Mouse (Mus musculus) embryo, embryonic 9.5 days (tissue): Measurements from ENCODE around the gene Arhgap23.

Experiments
- DNase-seq: peaks from one replicate; pipeline ENCODE4 v3.0.0-alpha.2; 2017; ENCODE audit errors: extremely low spot score

Arhgap23 gene

GRCm38 (mm10) chr11:97532950-97533582 is 117.7 kb downstream of the Arhgap23 start:
- DNase-seq: no peak

DNA sequence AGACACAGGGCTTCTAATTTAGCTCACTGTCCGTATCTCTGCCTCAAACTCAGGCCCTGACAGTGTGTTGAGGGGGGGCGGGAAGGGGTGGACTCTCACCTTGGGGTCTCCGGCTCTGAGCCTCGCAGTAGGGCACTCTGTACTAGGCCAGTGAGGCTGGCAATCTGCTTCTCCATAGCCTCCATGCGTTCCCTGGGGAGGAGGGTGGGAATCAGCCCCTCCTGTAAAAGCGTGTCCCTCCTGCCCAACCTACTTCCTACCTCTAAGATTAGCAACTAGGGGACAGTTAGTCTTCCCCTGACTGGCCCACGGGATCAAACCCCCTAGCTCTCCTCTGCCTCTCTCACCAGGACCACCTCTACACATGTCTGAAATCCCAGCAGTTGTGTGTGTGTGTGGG is 118.3 kb downstream of the Arhgap23 start:
- no peak for DNase-seq

DNA sequence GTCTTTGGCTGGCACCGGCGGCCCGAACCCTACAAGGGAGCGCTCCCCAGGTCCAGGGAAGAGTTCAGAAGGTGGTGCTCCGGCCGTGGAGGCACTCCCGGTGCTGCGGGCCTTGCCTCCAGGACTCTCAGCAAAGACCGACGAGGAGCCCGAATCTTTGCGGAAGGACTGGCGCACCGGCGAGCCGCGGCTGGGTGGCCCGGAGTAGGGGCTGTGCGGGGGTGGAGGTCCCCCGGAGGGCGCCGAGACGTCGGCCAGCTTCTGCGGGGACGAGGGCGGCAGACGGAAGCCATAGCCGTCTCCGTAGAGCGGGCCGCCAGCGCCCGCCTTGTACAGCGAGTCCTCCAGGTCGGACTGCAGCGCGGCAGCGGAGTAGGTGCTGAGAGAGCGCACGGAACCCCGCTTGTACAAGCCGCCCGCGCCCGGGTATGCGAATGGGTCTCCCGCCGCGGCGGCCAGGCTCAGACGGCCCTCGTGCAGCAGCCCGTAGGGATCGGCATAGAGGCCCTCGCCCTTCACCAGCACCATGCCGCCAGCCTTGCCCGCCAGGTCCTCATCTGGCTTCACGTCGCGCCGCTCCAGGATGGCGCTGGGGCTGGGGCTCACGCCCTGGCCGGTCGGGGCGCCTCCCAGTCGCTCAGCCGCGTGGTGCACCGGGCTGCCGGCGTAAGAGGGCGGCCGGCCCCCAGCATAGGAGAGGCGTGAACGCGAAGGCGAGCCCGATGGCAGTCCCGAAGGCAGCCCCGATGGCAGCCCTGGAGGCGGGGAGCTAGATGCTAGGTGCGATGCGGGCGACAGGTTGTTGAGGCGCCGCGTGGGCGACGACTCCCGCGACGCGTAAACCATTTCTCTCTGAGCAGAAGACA is 119.3 kb downstream of the Arhgap23 start:
- no peak for DNase-seq

DNA sequence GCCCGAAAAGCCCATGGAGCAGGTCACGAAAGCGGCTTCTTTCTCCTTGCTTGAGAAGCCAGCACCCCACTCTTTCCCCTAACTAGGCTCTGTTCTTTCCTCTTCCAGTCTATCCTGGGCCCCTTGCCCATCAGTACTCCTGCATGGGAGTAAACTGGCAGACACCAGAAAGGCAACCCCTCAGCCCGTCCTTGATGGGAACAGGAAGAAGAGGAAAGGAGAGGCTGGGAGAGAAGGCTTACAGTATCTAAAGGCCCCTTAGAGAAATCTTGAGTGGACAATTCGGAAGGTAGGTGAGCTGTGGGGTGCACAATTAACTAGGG is 119.9 kb downstream of the Arhgap23 start:
- no peak for DNase-seq

GRCm38 (mm10) chr11:97535660-97536059 is 120.3 kb downstream of the Arhgap23 start:
- no peak for DNase-seq

- no peak for DNase-seq
These were observed 120.9 kb downstream of the Arhgap23 start for GRCm38 (mm10) chr11:97536083-97536747.

DNA sequence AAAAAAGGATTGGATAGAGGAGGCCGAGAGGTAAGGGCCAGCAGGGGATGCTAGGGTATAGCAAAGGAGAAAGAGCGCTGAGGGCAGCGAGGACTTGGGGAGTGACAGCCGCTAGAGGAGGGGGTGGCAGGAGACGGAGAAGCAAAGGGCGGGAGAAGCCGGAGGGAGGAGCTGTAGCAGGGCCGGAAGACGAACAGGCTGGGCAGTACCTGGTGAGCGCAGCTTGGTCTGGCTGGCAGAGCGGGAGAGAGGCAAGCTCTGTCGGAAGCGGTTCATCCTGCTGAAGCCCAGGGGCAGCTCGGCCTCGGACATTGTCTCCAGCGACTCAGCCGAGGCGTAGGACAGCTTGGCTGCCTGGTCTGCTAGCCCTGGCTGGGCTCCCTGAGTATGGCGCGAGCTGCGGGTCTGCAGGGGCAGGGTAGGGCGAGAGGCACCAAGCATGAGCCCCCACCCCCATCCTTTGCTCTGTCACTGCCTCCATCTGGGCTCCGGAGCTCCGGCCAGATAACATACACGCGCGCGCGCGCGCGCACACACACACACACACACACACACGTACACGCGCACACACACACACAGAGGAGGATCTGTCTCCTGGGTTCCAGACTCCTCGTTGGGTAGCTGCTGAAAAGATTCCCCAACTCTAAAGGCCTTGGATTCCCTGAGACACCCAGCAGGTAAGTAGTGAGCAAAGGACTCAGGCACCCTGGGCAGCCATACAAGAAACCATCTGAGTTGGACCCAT is 121.7 kb downstream of the Arhgap23 start:
- peak; percentile 72 for DNase-seq

DNA sequence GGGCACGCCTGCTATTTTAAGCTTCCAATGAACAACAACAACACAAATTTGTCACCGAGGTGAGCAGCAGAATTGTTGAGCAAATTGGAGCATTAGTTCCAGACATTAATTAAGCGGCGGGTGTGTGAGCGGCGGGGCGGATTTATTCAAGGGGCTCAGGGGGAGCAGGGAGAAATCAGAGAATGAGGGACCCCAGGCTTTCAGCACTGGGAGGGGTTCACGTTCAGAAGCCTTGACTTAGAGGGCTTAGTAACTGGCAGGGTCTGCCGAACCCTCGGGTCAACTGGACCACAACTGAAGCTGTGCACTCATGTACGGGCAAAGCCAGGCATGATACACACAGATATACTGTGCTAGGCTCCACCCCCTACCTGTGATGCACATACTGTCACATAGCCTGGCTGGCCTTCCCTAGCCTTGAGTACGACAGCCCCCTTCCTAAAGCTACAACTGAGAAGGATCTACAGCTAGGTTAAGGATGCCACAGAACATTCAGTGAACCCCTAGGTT is 122.3 kb downstream of the Arhgap23 start:
- DNase-seq: no peak

- no peak for DNase-seq
These were observed 124.3 kb downstream of the Arhgap23 start for GRCm38 (mm10) chr11:97539622-97540021.

GRCm38 (mm10) chr11:97540136-97540535 is 124.8 kb downstream of the Arhgap23 start:
- no peak for DNase-seq

- DNase-seq: no peak
These were observed 125.3 kb downstream of the Arhgap23 start for GRCm38 (mm10) chr11:97540604-97541003.

- no peak for DNase-seq
These were observed 127.1 kb downstream of the Arhgap23 start for GRCm38 (mm10) chr11:97542171-97543150.

DNA sequence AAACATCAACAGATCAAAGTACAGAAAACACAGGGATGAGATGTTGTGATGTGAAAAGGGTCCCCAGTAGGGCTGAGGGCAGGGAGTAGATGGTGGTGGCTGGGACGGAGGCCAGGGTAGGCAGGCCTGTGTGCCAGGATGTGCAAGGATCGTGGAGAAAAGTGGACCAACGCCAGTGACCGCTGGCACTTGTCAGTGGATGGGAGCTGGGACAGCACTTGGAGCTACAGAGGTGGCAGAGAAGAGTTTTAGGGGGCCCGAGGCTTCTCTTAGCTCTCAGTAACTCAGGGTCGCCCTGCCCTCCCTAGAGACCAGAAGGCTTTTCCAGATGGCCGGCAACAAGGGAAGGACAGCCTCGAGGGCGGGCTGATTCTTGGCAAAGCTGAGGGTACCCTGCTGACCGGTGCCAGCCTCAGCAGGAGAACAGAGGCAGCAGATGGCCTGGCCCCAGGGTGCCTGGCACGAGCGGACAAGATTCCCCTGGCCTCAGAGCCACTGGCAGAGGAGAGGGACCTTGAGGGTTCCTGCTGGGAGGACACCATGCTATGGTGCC is 127.9 kb downstream of the Arhgap23 start:
- no peak for DNase-seq

DNA sequence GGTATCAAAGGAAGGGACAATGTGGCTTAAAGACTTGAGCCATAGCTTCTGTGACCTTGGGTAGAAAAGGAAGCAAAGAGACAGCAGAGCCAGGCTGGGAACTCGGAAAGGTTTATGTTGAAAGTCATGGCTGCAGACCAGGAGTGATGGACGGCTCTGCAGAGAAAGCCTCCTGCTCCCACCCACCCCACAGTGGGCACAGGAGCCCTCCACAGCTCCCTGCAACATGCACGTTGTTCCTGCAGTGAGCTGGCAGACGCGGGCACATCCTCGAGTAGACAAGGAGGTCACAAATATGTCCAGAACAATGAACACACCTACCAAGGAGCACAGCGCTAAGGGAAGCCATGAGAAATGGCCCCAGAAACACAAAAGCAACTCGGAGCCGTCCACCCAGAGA is 128.6 kb downstream of the Arhgap23 start:
- no peak for DNase-seq

GRCm38 (mm10) chr11:97545808-97546560 is 130.7 kb downstream of the Arhgap23 start:
- no peak for DNase-seq

DNA sequence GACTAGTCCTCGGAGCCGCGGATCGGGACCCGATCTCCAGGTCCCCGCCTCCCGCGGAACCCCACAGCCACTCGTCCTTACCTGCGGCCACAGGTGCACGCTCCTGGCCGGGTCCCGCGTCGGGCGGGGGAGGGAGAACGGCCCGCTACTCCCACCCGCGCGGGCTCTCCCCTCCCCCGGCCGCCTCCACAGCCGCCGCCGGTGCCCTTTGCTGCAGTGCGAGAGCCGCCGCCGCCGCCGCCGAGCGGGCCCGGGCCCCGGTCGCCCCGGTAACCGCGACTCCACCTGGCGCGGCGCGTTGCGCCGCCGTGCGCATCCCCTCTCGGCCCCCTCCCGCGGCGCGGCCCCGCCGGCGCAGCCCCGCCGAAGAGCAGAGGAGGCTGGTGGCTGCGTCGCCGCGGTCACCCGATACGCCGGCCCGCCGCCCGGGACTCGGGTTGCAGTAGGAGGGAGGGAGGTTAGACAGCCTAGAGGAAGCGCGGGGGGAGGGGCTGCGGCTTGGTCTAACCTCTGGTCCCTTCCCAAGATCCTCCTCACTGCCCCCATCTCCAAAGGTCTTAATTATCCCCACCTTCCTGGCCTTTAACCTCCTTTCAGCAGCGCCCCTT is 131.6 kb downstream of the Arhgap23 start:
- DNase-seq: peak; percentile 84

DNA sequence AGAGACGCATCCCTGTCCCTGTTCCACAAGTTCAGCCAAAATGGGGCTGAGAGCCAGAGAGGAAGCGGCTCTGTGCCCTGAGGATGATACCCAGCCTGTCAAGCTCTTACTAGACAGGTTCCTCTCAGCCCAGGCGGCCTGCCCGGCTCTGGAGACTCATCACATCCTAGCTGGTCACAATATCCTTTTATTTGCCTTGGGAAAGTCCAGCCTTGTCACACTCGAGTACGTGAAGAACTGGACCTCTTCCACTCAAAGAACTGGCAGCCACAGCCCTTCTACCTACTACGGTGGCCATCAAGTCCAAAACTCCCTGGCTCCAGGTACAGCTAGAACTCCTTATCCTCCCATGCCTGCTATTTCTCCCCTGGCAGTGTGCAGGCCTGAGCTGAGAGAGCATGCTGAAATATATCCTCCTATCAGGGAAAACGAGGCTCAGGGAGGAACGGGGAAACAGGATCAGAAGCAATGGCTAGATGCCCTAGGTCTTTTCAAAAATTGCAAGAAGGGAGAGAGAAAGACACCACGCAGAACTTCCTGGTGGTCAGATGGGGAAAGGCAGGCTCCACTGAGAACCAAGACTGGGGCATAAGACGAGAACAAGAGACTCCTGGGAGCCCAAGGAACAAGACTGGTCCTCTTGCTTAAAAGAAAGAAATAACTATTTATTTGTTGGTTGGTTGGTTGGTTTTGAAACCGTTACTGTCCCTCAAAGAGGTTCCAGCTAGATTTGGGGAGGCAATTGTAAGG is 132.8 kb downstream of the Arhgap23 start:
- no peak for DNase-seq

DNA sequence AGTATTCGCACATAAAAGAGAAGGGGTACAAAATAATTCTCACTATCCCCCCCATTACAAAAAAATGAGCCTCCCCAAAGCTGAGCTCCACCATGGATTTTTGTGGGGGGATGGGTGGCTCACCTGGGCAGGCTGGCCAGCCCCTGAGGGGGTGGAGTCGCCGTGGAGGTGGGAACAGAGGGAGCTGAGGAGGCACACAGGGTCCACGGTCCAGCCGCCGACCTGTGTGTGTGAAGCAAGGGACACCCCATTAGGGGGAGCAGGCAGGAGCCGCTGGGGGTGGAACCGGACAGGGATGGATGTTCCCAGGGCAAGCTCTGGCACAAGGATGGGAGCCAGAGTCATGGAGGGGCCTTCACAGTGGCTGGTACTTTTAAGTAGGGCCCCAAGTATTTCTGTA is 133.4 kb downstream of the Arhgap23 start:
- no peak for DNase-seq
